Mouse (Mus musculus): ENCODE results near the gene Hist1h4h.

Gene Hist1h4h

GRCm38 (mm10) chr13:23510127-23510526, 20.7 kb upstream of the Hist1h4h start:
- no peak for DNase-seq (ENCODE audit: low read depth, low spot score)

GRCm38 (mm10) chr13:23513517-23513916, 17.3 kb upstream of the Hist1h4h start:
- DNase-seq (ENCODE audit: low read depth, low spot score), result no peak

GRCm38 (mm10) chr13:23515281-23515680, 15.6 kb upstream of the Hist1h4h start:
- no peak for DNase-seq (ENCODE audit: low read depth, low spot score)

- no peak for DNase-seq (ENCODE audit: low read depth, low spot score)
Observed at GRCm38 (mm10) chr13:23515826-23516620, 14.8 kb upstream of the Hist1h4h start.

- DNase-seq (ENCODE audit: low read depth, low spot score), result peak; percentile 79
Observed at GRCm38 (mm10) chr13:23516822-23517602, 13.8 kb upstream of the Hist1h4h start.

GRCm38 (mm10) chr13:23517603-23518294, 13.1 kb upstream of the Hist1h4h start:
- DNase-seq (ENCODE audit: low read depth, low spot score), result peak; percentile 90

GRCm38 (mm10) chr13:23518295-23518603, 12.6 kb upstream of the Hist1h4h start:
- no peak for DNase-seq (ENCODE audit: low read depth, low spot score)

GRCm38 (mm10) chr13:23518885-23519284, 12.0 kb upstream of the Hist1h4h start:
- DNase-seq (ENCODE audit: low read depth, low spot score), result peak; percentile 87

GRCm38 (mm10) chr13:23519416-23519815, 11.4 kb upstream of the Hist1h4h start:
- DNase-seq (ENCODE audit: low read depth, low spot score), result peak; percentile 86

GRCm38 (mm10) chr13:23521703-23522102, 9.1 kb upstream of the Hist1h4h start:
- DNase-seq (ENCODE audit: low read depth, low spot score), result peak; percentile 83

GRCm38 (mm10) chr13:23523976-23524375, 6.9 kb upstream of the Hist1h4h start:
- DNase-seq (ENCODE audit: low read depth, low spot score), result no peak

GRCm38 (mm10) chr13:23524654-23525053, 6.2 kb upstream of the Hist1h4h start:
- DNase-seq (ENCODE audit: low read depth, low spot score), result peak; percentile 93

- DNase-seq (ENCODE audit: low read depth, low spot score), result no peak
Observed at GRCm38 (mm10) chr13:23525901-23526300, 4.9 kb upstream of the Hist1h4h start.

GRCm38 (mm10) chr13:23526312-23526711, 4.5 kb upstream of the Hist1h4h start:
- peak; percentile 92 for DNase-seq (ENCODE audit: low read depth, low spot score)

GRCm38 (mm10) chr13:23529005-23529404, 1.8 kb upstream of the Hist1h4h start:
- DNase-seq (ENCODE audit: low read depth, low spot score), result no peak

- no peak for DNase-seq (ENCODE audit: low read depth, low spot score)
Observed at GRCm38 (mm10) chr13:23529480-23530165, 1.2 kb upstream of the Hist1h4h start.

GRCm38 (mm10) chr13:23530181-23530900, 509 bp upstream of the Hist1h4h start:
- DNase-seq (ENCODE audit: low read depth, low spot score), result no peak

- DNase-seq (ENCODE audit: low read depth, low spot score), result no peak
Observed at GRCm38 (mm10) chr13:23532262-23533075, 1.6 kb downstream of the Hist1h4h start.

GRCm38 (mm10) chr13:23533560-23534367, 2.9 kb downstream of the Hist1h4h start, which contains the start of gene Hist1h2af:
Hist1h2af (plus strand) TSS chr13:23533906.
- peak; percentile 91 for DNase-seq (ENCODE audit: low read depth, low spot score)

Measured in mesoderm, embryonic 11.5 days (tissue).